Mouse (Mus musculus) heart, embryonic 12.5 days (tissue): ENCODE measurements at regions not wholly inside any gene's neighbourhood (a gene's known extent, or its start where the extent isn't known, plus 50 kb on each side); places are given as distances from the start of the nearest gene placed in this dataset.
A peak's percentile ranks its signal among the peaks of the same experiment; 100 is the strongest.

Experiments
- ATAC-seq: fragments of 200-750 bp; cut with Nextera tagmentation; 2 replicates; pipeline ENCODE4 v1.8.0; 2017; ENCODE audit warnings: moderate TSS enrichment, moderate library complexity; ENCODE audit not compliant: insufficient number of reproducible peaks, low FRiP score
- H3K27ac ChIP-seq: fragments of 300-500 bp; sonication (generic); 2 replicates; pipeline ENCODE4 v1.5.1; 2016; ENCODE audit warnings: mild to moderate bottlenecking, moderate library complexity; ENCODE audit not compliant: poor library complexity, severe bottlenecking
- H3K27me3 ChIP-seq: fragments of 300-500 bp; sonication (generic); replicated peaks from 2 replicates; pipeline ENCODE4 v1.6.1; 2016; ENCODE audit warnings: mild to moderate bottlenecking, moderate library complexity
- H3K36me3 ChIP-seq: fragments of 300-500 bp; sonication (generic); 2 replicates; pipeline ENCODE4 v1.6.1; 2016; ENCODE audit warnings: mild to moderate bottlenecking, moderate library complexity
- H3K4me1 ChIP-seq: fragments of 300-500 bp; sonication (generic); replicated peaks from 2 replicates; pipeline ENCODE4 v1.6.1; 2016; ENCODE audit warnings: mild to moderate bottlenecking
- H3K4me2 ChIP-seq: fragments of 300-500 bp; sonication (generic); 2 replicates; pipeline ENCODE4 v1.6.1; 2016; ENCODE audit warnings: mild to moderate bottlenecking, moderate library complexity
- H3K4me3 ChIP-seq: fragments of 300-500 bp; sonication (generic); 2 replicates; pipeline ENCODE4 v1.5.1; 2016; ENCODE audit warnings: mild to moderate bottlenecking
- H3K9ac ChIP-seq: fragments of 300-500 bp; sonication (generic); 2 replicates; pipeline ENCODE4 v1.6.1; 2016; ENCODE audit warnings: mild to moderate bottlenecking, moderate library complexity
- H3K9me3 ChIP-seq: fragments of 300-500 bp; sonication (generic); replicated peaks from 2 replicates; pipeline ENCODE4 v1.6.1; 2016; ENCODE audit warnings: mild to moderate bottlenecking, moderate library complexity
- WGBS: fragments of 180-500 bp; shearing (Covaris S2); methylation state at CpG from one replicate; pipeline ENCODE4 v1.1.7; 2016; 5-methylcytosine and 5-hydroxymethylcytosine counted together

DNA sequence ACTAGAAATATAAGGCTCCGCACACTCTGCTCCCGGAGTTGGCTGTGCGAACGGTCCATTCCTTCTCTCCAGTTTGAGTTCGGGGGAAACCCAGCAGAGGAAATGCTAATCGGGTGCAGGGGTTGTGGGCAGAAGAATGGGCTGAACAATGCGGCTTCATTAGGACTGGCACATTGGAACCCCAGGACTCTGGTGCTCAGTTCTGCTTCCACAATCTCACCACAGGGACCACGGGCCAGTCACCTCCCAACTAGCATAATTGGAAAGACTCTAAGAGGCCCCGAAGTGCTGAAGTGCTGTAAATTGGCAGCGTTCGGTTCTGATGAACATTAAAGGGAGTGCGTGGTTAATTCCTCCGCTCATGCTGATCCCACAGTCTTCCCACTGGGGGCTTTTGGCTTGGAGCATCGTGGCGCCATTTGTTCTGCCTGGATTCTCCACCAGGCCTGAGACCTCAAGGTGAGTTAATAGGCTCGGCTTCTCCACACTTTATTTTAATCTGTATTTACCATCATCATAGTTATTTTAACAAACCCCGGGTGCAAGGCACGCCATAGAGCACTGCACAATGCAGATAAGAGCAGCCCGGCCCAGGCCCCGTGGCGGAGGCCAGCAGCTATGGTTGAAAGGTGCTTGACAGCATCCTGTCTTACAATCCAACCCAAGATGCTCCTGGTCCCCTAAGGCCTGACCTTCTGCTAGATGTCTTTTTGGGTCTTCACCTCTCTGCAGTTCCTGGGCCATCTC is 258.7 kb upstream of the Pard3b start:
- no peak overlapping the region for H3K4me3 ChIP-seq
- 76% methylated on average over 21 of the region's 21 CpGs for WGBS
- no peak overlapping the region for H3K27ac ChIP-seq
- ATAC-seq: no peak
- no peak overlapping the region for H3K9ac ChIP-seq
- no peaks in the 10 kb centered on the region for H3K36me3 ChIP-seq
- no peak overlapping the region for H3K4me2 ChIP-seq
- H3K9me3 ChIP-seq: no peaks in the 10 kb centered on the region
- peaks cover 13% of the 10 kb centered on the region for H3K4me1 ChIP-seq
- peaks cover 4% of the 10 kb centered on the region; the same call in 1 of the 2 replicates for H3K27me3 ChIP-seq

DNA sequence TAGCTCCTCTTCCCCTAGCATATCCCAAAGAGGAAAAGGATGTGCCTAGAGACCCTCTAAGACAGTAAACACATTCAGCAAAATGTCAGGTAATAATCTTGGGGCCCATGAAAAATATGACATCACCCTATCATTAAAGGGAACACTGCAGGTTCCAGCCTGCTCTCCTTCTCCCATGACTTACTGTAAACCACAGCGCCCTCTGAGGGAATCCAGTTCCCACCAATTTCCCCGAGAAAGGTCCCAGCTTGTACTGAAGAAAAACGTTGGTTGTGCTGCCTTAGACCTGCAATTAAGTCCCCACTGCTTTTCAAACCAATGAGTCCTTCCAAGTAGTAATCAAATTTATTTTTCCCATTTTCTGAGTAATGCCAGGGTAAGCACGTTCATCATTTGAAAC is 251.0 kb upstream of the Pard3b start:
- Histone ChIP-seq H3K9me3 (no peaks in the 10 kb centered on the region), H3K4me2 (no peak overlapping the region), H3K27ac (no peak overlapping the region), H3K9ac (no peak overlapping the region), H3K4me1 (no peaks in the 10 kb centered on the region), H3K4me3 (no peak overlapping the region), H3K36me3 (no peaks in the 10 kb centered on the region), H3K27me3 (no peaks in the 10 kb centered on the region)
- ATAC-seq: no peak
- WGBS: 58% methylated on average over 4 of the region's 4 CpGs

- H3K27me3 ChIP-seq: no peaks in the 10 kb centered on the region
- H3K9me3 ChIP-seq: no peaks in the 10 kb centered on the region
- H3K4me2 ChIP-seq: no peak overlapping the region
- no peak overlapping the region for H3K9ac ChIP-seq
- ATAC-seq: no peak
- H3K4me3 ChIP-seq: no peak overlapping the region
- 59% methylated on average over 6 of the region's 6 CpGs for WGBS
- H3K36me3 ChIP-seq: no peaks in the 10 kb centered on the region
- 0 out of 2 replicates have a peak, but pooled peaks cover 4% of the 10 kb centered on the region for H3K4me1 ChIP-seq
- H3K27ac ChIP-seq: no peak overlapping the region
Observed at GRCm38 (mm10) chr1:61397796-61398195, 240.8 kb upstream of the Pard3b start.

- ATAC-seq: no peak
- H3K27ac ChIP-seq: no peak overlapping the region
- peak overlapping the region; percentile 56 for H3K4me2 ChIP-seq
- peak overlapping the region; percentile 28 for H3K4me3 ChIP-seq
- H3K4me1 ChIP-seq: 0 out of 2 replicates have a peak, but pooled peaks cover 4% of the 10 kb centered on the region
- no peaks in the 10 kb centered on the region for H3K9me3 ChIP-seq
- 53% methylated on average over 8 of the region's 8 CpGs for WGBS
- H3K27me3 ChIP-seq: no peaks in the 10 kb centered on the region
- H3K36me3 ChIP-seq: no peaks in the 10 kb centered on the region
- 0 out of 2 replicates have a peak overlapping the region, but pooled peaks have one; percentile 12 for H3K9ac ChIP-seq
Observed at GRCm38 (mm10) chr1:61402339-61402738, 236.3 kb upstream of the Pard3b start.

DNA sequence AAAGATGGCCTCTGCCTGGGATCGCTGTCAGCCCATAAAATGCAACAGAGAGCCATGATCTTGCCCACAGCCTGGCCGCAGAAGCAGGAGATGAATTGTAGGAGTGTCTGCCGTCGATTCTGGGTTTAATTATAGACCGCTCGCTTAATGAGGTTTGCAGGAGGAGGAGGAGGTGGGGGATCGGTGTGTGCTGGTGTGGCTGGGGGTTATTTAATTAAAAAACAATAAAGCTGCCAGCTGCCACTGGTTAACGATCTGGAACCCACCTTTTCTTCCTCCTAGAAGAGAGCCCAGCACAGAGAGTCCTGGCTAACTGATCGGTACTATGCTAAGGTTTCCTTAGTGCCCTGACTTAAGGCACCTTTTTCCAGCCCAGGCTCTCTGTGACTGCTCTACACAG is 231.4 kb upstream of the Pard3b start:
- WGBS: 66% methylated on average over 9 of the region's 9 CpGs
- Histone ChIP-seq H3K27me3 (no peaks in the 10 kb centered on the region), H3K36me3 (no peaks in the 10 kb centered on the region), H3K9me3 (no peaks in the 10 kb centered on the region), H3K27ac (no peak overlapping the region), H3K4me3 (no peak overlapping the region), H3K9ac (no peak overlapping the region), H3K4me1 (0 out of 2 replicates have a peak, but pooled peaks cover 3% of the 10 kb centered on the region), H3K4me2 (no peak overlapping the region)
- ATAC-seq: no peak

DNA sequence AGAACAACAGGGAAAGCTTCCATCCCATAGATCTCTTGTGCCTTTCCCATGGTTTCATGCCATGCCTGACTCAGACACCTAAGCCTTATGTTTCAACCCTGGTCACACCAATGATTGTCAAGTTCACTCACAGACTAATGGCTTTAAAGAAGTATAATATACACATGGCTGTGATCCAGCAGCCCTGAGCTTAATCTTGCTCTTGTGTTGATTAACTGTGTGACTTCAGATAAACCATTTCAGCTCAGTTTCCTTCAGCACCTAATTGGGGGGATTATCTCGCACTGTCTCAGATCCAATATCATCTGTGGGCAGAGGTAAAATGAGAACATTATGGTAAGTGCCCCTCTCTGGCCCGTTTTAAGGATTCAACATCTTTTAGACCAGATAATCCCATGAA is 223.9 kb upstream of the Pard3b start:
- no peaks in the 10 kb centered on the region for H3K27me3 ChIP-seq
- no peak overlapping the region for H3K4me2 ChIP-seq
- no peak for ATAC-seq
- no peak overlapping the region for H3K9ac ChIP-seq
- no peaks in the 10 kb centered on the region for H3K9me3 ChIP-seq
- H3K4me1 ChIP-seq: 0 out of 2 replicates have a peak, but pooled peaks cover 4% of the 10 kb centered on the region
- H3K36me3 ChIP-seq: no peaks in the 10 kb centered on the region
- H3K27ac ChIP-seq: no peak overlapping the region
- WGBS: 48% methylated on average over 2 of the region's 2 CpGs
- H3K4me3 ChIP-seq: no peak overlapping the region

GRCm38 (mm10) chr1:61415426-61416195 is 223.0 kb upstream of the Pard3b start:
- no peak overlapping the region for H3K4me2 ChIP-seq
- no peaks in the 10 kb centered on the region for H3K36me3 ChIP-seq
- no peak overlapping the region for H3K4me3 ChIP-seq
- ATAC-seq: no peak
- no peak overlapping the region for H3K9ac ChIP-seq
- WGBS: 82% methylated on average over 20 of the region's 20 CpGs
- 0 out of 2 replicates have a peak, but pooled peaks cover 4% of the 10 kb centered on the region for H3K4me1 ChIP-seq
- H3K27me3 ChIP-seq: no peaks in the 10 kb centered on the region
- H3K27ac ChIP-seq: no peak overlapping the region
- no peaks in the 10 kb centered on the region for H3K9me3 ChIP-seq

GRCm38 (mm10) chr1:61418396-61418795 is 220.2 kb upstream of the Pard3b start:
- no peak overlapping the region for H3K9ac ChIP-seq
- H3K36me3 ChIP-seq: no peaks in the 10 kb centered on the region
- no peaks in the 10 kb centered on the region for H3K9me3 ChIP-seq
- no peak overlapping the region for H3K4me3 ChIP-seq
- WGBS: 64% methylated on average over 5 of the region's 5 CpGs
- H3K4me1 ChIP-seq: 0 out of 2 replicates have a peak, but pooled peaks cover 7% of the 10 kb centered on the region
- H3K27me3 ChIP-seq: no peaks in the 10 kb centered on the region
- H3K27ac ChIP-seq: no peak overlapping the region
- no peak for ATAC-seq
- no peak overlapping the region for H3K4me2 ChIP-seq

GRCm38 (mm10) chr1:61419839-61420238 is 218.8 kb upstream of the Pard3b start:
- Histone ChIP-seq H3K9ac (no peak overlapping the region), H3K4me2 (no peak overlapping the region), H3K27me3 (no peaks in the 10 kb centered on the region), H3K9me3 (no peaks in the 10 kb centered on the region), H3K4me3 (no peak overlapping the region), H3K4me1 (0 out of 2 replicates have a peak, but pooled peaks cover 7% of the 10 kb centered on the region), H3K36me3 (no peaks in the 10 kb centered on the region), H3K27ac (no peak overlapping the region)
- no peak for ATAC-seq
- 40% methylated on average over 6 of the region's 6 CpGs for WGBS

DNA sequence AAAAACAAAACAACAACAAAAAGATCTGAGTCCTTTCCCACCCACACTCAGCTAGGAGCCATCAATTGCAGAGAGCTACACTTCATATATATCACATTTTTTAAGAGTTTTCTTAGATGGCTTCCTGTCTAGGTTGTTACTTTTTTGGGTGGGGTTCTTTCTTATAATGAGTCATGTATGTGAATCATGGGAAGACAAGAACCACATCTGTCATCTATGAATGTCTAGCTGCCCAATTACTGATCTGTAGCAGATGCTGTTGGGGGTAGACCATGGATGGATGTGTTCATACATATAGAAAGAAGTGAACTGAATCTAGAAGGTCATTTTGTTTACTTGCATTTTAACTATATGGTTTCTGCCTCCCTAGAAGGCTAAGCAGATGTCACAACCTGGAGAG is 215.4 kb upstream of the Pard3b start:
- no peaks in the 10 kb centered on the region for H3K9me3 ChIP-seq
- no peak overlapping the region for H3K27ac ChIP-seq
- no peak for ATAC-seq
- no peaks in the 10 kb centered on the region for H3K27me3 ChIP-seq
- H3K36me3 ChIP-seq: no peaks in the 10 kb centered on the region
- H3K4me2 ChIP-seq: no peak overlapping the region
- no peak overlapping the region for H3K4me3 ChIP-seq
- 0 out of 2 replicates have a peak, but pooled peaks cover 3% of the 10 kb centered on the region for H3K4me1 ChIP-seq
- H3K9ac ChIP-seq: no peak overlapping the region

GRCm38 (mm10) chr1:61428706-61429501 is 209.7 kb upstream of the Pard3b start:
- Histone ChIP-seq H3K4me1 (no peaks in the 10 kb centered on the region), H3K36me3 (no peaks in the 10 kb centered on the region), H3K9ac (no peak overlapping the region), H3K9me3 (no peaks in the 10 kb centered on the region), H3K4me2 (no peak overlapping the region), H3K27me3 (no peaks in the 10 kb centered on the region), H3K27ac (no peak overlapping the region), H3K4me3 (no peak overlapping the region)
- WGBS: 83% methylated on average over 4 of the region's 4 CpGs
- no peak for ATAC-seq
